Mouse (Mus musculus) CD4-positive helper T cell, adult 2 months (primary cell): ENCODE results near the gene Phactr4.

ENCODE experiments used
- DNase-seq: peaks from one replicate; pipeline ENCODE4 v3.0.0-alpha.2; 2012; ENCODE audit warnings: low read depth, missing footprints, low spot score

Gene Phactr4

GRCm38 (mm10) chr4:132411322-132412094 lies 10.8 kb downstream of the Phactr4 start:
- peak; percentile 54 for DNase-seq

- peak; percentile 55 for DNase-seq
These were observed 12.6 kb downstream of the Phactr4 start for GRCm38 (mm10) chr4:132409587-132410229.

GRCm38 (mm10) chr4:132406393-132407189 lies 15.7 kb downstream of the Phactr4 start:
- DNase-seq, result no peak

- DNase-seq, result no peak
These were observed 17.7 kb downstream of the Phactr4 start for GRCm38 (mm10) chr4:132404588-132404987.

GRCm38 (mm10) chr4:132403063-132403660 lies 19.1 kb downstream of the Phactr4 start:
- DNase-seq, result no peak

GRCm38 (mm10) chr4:132401016-132401415 lies 21.3 kb downstream of the Phactr4 start:
- no peak for DNase-seq

GRCm38 (mm10) chr4:132398863-132399262 lies 23.4 kb downstream of the Phactr4 start:
- DNase-seq, result no peak

GRCm38 (mm10) chr4:132398045-132398774 lies 24.1 kb downstream of the Phactr4 start:
- DNase-seq, result no peak

GRCm38 (mm10) chr4:132397120-132397519 lies 25.2 kb downstream of the Phactr4 start:
- DNase-seq, result no peak

- DNase-seq, result no peak
These were observed 26.0 kb downstream of the Phactr4 start for GRCm38 (mm10) chr4:132396251-132396650.

- no peak for DNase-seq
These were observed 31.1 kb downstream of the Phactr4 start for GRCm38 (mm10) chr4:132391063-132391740.

- peak; percentile 43 for DNase-seq
These were observed 33.0 kb downstream of the Phactr4 start for GRCm38 (mm10) chr4:132389302-132389701.

- no peak for DNase-seq
These were observed 34.7 kb downstream of the Phactr4 start for GRCm38 (mm10) chr4:132387617-132388016.

GRCm38 (mm10) chr4:132386846-132387245 lies 35.4 kb downstream of the Phactr4 start:
- DNase-seq, result no peak

- no peak for DNase-seq
These were observed 36.4 kb downstream of the Phactr4 start for GRCm38 (mm10) chr4:132385771-132386410.

GRCm38 (mm10) chr4:132383455-132383854 lies 38.8 kb downstream of the Phactr4 start:
- DNase-seq, result no peak

- DNase-seq, result no peak
These were observed 40.0 kb downstream of the Phactr4 start for GRCm38 (mm10) chr4:132382296-132382695.

GRCm38 (mm10) chr4:132380965-132381616 lies 41.2 kb downstream of the Phactr4 start:
- DNase-seq, result no peak

GRCm38 (mm10) chr4:132373820-132374219 lies 48.5 kb downstream of the Phactr4 start:
- DNase-seq, result no peak
